Mouse (Mus musculus) CH12F3 (cell line): ENCODE measurements at regions not wholly inside any gene's neighbourhood (a gene's known extent, or its start where the extent isn't known, plus 50 kb on each side); places are given as distances from the start of the nearest gene placed in this dataset.

Source experiments
- in situ Hi-C: fragments of 300-500 bp; cut with MboI; formaldehyde crosslinking; loops from 2 replicates; pipeline ENCODE4 v1.14.3; 2020; ENCODE audit warnings: low sequenced_read_pairs

GRCm38 (mm10) chr9:31587671-31588070 lies 123.4 kb upstream of the Tmem45b start:
- in situ Hi-C loops = no loop called here

GRCm38 (mm10) chr9:31583983-31584382 lies 119.7 kb upstream of the Tmem45b start:
- in situ Hi-C loops = no loop called here

DNA sequence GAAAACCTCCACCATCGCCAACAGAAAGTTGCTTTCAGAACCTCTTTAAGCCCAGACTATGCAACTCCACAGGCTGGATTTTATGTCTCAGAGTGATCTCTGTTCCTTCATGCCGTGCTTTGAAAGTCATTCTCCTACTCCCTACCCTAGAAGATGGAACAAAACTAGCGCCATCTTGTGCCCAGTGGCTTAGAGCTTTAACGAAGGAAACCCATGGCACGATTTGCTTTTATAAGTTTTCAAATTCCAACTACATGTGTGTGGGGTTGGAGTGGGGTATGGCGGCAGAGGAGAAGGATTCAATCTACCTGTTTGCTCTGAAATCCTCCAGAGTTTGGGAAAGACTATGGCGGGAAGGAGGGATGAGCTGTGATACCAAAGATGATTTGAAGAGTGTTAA lies 118.7 kb upstream of the Tmem45b start:
- in situ Hi-C loops = no loop called here

- in situ Hi-C loops = no loop called here
These were observed 114.4 kb upstream of the Tmem45b start for GRCm38 (mm10) chr9:31578506-31579173.

- in situ Hi-C loops = no loop called here
These were observed 112.8 kb upstream of the Tmem45b start for GRCm38 (mm10) chr9:31577066-31577465.

DNA sequence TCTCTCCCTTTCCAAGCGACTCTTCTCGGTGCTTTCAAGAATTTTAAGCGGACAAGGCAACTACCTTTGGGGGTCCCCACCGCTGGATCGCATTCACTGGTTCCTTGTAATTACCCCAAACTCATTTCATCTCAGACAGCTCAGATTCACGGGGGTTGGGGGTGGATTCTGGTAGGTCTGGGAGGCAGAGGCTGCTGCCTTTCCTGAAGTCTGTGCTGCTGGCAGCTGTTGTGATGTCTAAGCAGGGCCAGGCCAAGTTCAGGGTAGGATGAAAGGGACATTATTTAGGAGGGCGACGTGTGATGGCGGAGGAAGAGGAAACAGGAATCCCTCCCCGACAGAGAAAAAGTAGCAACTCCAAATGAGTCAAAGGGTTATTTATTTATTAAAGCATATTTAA lies 102.8 kb upstream of the Tmem45b start:
- in situ Hi-C loops = loop anchor here (25.0 kb wide), 2 partner anchors 345 to 595 kb away; partner anchors contain the start of gene Barx2

DNA sequence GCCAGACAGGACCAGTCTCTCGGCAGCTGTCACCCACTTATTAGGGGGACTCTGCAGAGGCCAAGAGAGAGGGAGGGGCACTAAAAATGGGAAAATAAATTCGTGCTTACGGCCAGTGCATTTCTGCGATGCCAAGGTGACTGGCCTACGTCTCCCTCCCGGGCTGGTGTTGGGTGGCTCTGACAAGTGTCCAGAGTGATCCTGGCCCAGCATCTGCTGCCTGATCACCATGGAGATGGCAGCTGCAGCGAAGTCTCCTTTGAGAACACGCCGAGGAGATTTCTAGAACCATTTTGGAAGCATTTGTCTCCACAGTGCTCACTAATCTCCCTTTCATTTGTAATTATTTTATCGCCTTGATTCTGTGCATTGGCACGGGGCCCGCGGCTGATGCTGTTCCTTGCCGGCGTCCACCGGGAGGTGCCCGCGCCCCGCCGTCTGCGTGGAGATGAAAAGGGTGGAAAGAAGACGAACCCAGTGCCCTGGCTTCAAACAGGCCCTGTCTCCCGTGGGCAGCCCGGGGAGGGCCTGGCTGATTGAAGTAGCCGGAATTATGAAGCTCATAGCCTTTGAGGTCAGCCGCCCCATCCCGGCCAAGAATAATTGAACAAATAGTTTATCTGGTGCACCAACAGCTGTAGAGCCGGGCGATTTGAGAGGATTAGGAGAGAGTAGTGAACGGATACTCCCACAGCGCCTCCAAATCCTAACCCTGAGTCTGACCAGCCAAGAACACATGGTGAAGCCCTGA lies 102.2 kb upstream of the Tmem45b start:
- in situ Hi-C loops = loop anchor here (25.0 kb wide), 2 partner anchors 346 to 596 kb away; partner anchors contain the start of gene Barx2

GRCm38 (mm10) chr9:31564996-31565773 lies 100.9 kb upstream of the Tmem45b start:
- in situ Hi-C loops = loop anchor here (25.0 kb wide), 2 partner anchors 347 to 597 kb away; partner anchors contain the start of gene Barx2

GRCm38 (mm10) chr9:31563541-31563940 lies 99.3 kb upstream of the Tmem45b start:
- in situ Hi-C loops = loop anchor here (25.0 kb wide), 2 partner anchors 349 to 599 kb away; partner anchors contain the start of gene Barx2

DNA sequence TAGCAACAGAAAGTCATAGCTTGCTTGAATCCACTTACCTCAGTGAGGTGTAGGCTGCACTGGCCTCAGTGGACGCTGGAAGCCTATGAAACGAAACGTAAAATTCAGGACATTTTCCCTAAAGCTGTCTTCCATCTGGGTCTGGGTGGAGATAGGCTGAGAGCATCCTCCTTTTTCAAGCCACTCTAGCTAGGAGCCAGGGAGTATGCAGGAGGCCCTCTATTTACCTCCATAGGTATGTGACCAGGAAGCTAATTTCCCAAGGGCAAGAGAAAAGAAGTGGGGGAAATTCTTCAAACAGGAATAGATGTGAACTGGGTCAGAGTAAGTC lies 95.9 kb upstream of the Tmem45b start:
- in situ Hi-C loops = loop anchor here (25.0 kb wide), 2 partner anchors 352 to 602 kb away; partner anchors contain the start of gene Barx2

DNA sequence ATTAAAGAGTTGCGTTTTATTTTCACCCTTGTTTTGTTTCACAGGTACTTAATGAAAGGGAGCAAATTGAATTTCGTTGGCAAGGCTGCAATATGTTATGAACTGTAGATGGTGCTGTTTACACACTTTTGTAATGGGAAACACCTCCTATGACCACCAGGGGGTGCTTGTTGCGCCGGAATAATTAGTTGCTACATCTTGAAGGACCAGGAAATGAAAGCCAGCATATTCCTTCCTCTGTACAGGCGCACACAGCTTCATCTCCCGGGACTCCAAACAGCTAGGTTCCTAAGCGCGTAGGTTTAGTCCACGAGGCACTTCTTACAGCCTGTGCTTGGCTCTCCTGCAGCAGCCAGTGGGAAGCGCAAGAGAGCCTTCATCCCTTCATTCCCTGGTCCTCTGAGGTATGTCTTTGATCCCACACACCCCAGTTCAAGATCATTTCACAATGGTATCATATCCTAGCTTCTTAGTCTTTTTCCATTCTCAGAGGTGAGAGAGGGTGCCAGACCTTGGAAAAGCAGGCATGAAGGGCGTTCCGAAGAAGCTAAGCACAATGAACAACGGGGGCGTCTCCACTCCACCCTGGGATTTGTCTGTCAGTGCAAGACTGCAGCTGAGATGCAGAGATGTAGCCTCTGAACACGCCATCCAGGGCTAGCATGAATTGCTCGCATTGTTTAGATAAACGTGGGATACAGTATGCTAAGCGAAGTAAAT lies 95.4 kb upstream of the Tmem45b start:
- in situ Hi-C loops = loop anchor here (25.0 kb wide), 2 partner anchors 353 to 603 kb away; partner anchors contain the start of gene Barx2

DNA sequence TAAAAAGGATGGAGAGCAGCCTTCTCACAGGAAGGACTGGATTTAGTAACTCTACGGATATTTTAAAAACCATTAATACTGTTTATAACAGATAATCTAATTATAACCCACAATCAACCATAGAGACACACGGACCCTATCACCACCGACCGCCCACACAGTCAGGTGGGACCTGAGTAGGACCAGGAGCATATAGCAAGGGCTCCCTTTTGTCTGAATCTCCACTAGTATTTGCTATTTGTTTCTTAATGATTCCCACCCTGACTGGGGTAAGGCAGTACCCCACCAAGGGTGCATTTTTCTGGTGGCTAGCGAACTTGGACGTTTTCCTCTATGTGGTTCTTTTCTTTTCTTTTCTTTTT lies 79.4 kb upstream of the Tmem45b start:
- in situ Hi-C loops = loop anchor here (10.0 kb wide), 1 partner anchor 139 kb away; no protein-coding TSS in a partner anchor

DNA sequence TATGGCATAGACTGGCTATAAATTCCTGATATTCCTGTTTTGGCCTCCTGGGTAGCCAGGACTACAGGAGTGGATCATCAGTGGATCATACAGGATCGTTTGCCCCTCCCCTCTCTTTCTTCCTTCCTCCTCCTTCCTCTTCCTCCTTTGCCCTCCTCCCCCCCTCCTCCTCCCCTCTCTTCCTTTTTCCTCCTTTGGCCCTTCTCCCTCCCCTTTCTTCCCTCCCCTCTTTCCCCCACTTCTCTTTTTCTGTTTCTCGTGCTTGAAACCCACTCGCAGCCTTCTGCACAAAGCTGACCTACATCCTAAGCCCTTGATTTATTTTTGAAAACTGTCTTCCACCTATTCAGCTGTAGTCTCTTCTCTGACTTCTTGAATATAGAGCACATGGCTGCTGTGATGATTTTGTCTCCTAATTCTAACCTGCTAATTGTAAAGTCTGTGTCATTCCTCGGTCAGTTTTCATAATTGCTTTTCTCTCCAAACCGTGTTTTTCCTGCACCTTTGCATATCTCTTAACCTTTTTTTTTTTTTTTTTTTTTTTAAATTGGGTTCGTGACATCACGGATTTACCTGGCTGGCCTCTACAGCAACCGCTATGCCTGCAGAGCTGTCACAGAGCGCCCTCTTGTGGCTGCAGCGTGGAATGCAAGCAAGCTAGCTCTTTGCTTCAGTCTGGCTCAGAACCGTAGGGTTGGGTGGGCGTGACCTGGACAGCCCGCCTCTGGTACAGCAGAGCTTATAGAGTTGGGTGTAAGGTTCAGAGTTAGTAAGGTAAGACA lies 78.8 kb upstream of the Tmem45b start:
- in situ Hi-C loops = loop anchor here (10.0 kb wide), 1 partner anchor 138 kb away; no protein-coding TSS in a partner anchor

GRCm38 (mm10) chr9:31541615-31542191 lies 77.4 kb upstream of the Tmem45b start:
- in situ Hi-C loops = loop anchor here (10.0 kb wide), 1 partner anchor 137 kb away; no protein-coding TSS in a partner anchor

DNA sequence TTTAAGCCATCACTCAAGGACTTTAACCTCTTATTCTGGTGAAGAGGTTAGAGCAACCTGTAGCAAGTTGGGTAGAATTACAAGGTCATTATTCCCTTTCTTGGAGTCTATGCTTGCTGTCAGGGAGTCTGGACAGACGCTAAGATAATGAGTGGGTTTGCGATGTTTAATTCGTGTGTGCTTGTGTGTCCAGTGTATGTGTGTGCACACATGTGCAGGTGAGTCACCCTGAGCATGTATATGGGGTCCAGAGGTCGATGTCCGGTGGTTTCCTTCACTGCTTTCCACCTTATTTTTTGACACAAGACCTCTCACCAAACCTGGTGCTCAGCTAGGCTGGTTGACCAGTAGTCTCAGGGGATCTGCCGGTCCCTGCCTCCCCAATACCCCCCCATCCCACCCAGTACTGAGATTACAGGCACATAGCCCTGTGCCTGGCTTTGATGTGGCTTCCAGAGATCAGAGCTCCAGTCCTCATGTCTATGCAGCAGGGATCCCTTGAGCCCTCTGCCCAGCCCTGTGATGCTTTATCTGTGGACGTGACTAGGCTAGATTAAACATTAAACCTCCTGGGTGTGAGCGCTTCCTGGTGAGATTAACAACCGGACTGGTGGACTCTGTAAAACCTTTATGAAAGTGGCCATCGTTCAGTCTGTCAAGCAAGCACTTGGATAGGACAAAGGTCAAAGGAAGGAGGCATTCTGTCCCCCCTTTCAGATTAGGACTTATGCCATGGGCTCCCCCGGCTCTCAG lies 74.4 kb upstream of the Tmem45b start:
- in situ Hi-C loops = no loop called here

DNA sequence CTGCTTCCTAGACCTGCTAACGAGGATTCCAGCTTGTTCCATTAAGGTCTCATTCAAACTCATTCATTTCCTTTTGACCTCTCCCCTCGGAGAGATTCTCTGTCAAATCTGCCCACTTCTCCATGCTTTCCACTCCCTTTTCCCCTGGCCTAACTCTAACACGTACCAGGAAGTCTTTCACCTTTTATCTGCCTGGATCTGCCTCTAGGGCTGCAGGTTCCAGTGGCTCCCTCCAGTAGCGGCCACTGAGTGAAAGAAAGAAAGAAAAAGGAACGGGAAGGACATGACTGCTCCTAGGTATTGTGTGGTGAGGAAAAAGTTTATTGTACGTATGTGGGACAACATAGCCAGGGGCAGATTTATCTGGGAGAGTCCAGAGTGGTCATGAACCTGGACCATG lies 64.8 kb upstream of the Tmem45b start:
- in situ Hi-C loops = no loop called here

- in situ Hi-C loops = no loop called here
These were observed 63.0 kb upstream of the Tmem45b start for GRCm38 (mm10) chr9:31527216-31527615.
